Mouse (Mus musculus) thymus, adult 2 months (tissue): ENCODE measurements around the gene Usp32.

ENCODE experiments used
- CTCF ChIP-seq: fragments of 200-500 bp; IDR thresholded peaks from 2 replicates; pipeline ENCODE4 v1.5.1; 2012; ENCODE audit warnings: mild to moderate bottlenecking, control low read depth, low read length, moderate library complexity, borderline replicate concordance; ENCODE audit not compliant: control insufficient read depth, poor library complexity, insufficient read depth; ENCODE audit errors: extremely low read depth
- POLR2A ChIP-seq: fragments of 200-500 bp; IDR thresholded peaks from 2 replicates; pipeline ENCODE4 v1.6.1; 2012; ENCODE audit warnings: mild to moderate bottlenecking, low read length, control low read depth, moderate library complexity; ENCODE audit not compliant: control insufficient read depth, poor library complexity, insufficient read depth; ENCODE audit errors: extremely low read depth

GRCm38 (mm10) chr11:84978113-84978512 is 161.8 kb downstream of the Usp32 start:
- no peak for TF ChIP-seq CTCF
- no peak for TF ChIP-seq POLR2A
